Mouse (Mus musculus) forebrain, embryonic 16.5 days (tissue): ENCODE measurements at regions not wholly inside any gene's neighbourhood (a gene's known extent, or its start where the extent isn't known, plus 50 kb on each side); places are given as distances from the start of the nearest gene placed in this dataset.
"Not testable (repeated sequence)": the region's sequence is repeated elsewhere in the genome, so short reads cannot be mapped to it uniquely, and the experiment has no call there.

Source experiments
- ATAC-seq: fragments of 200-750 bp; cut with Nextera tagmentation; 2 replicates; pipeline ENCODE4 v1.8.0; 2017; ENCODE audit warnings: mild to moderate bottlenecking, moderate library complexity
- H3K27ac ChIP-seq: fragments of 300-500 bp; sonication (generic); 2 replicates; pipeline ENCODE4 v1.5.1; 2014; ENCODE audit warnings: low read length, control low read depth
- H3K27me3 ChIP-seq: fragments of 300-500 bp; sonication (generic); replicated peaks from 2 replicates; pipeline ENCODE4 v1.6.1; 2014; ENCODE audit warnings: low read length; ENCODE audit not compliant: control insufficient read depth, insufficient read depth
- H3K36me3 ChIP-seq: fragments of 300-500 bp; sonication (generic); 2 replicates; pipeline ENCODE4 v1.6.1; 2014; ENCODE audit not compliant: control insufficient read depth, insufficient read depth
- H3K4me1 ChIP-seq: fragments of 300-500 bp; sonication (generic); replicated peaks from 2 replicates; pipeline ENCODE4 v1.6.1; 2014; ENCODE audit warnings: low read length; ENCODE audit not compliant: control insufficient read depth, insufficient read depth
- H3K4me2 ChIP-seq: fragments of 300-500 bp; sonication (generic); 2 replicates; pipeline ENCODE4 v1.6.1; 2014; ENCODE audit warnings: mild to moderate bottlenecking, low read length, control low read depth
- H3K4me3 ChIP-seq: fragments of 300-500 bp; sonication (generic); replicated peaks from 2 replicates; pipeline ENCODE4 v1.5.1; 2014; ENCODE audit warnings: mild to moderate bottlenecking, low read length, control low read depth
- H3K9ac ChIP-seq: fragments of 300-500 bp; sonication (generic); replicated peaks from 2 replicates; pipeline ENCODE4 v1.6.1; 2014; ENCODE audit warnings: low read depth, low read length, control low read depth
- H3K9me3 ChIP-seq: fragments of 300-500 bp; sonication (generic); 2 replicates; pipeline ENCODE4 v1.6.1; 2016; ENCODE audit warnings: low read length; ENCODE audit not compliant: control insufficient read depth
- WGBS: fragments of 180-500 bp; shearing (Covaris S2); extraction: QIAGEN DNeasy Blood & Tissue Kit; methylation state at CpG from one replicate; pipeline ENCODE4 v1.1.7; 2014; 5-methylcytosine and 5-hydroxymethylcytosine counted together

GRCm38 (mm10) chr13:50092537-50092936 lies 157.6 kb downstream of the Gm906 start:
- Histone ChIP-seq H3K9ac (no peak overlapping the region), H3K27me3 (no peaks in the 10 kb centered on the region), H3K36me3 (no peaks in the 10 kb centered on the region), H3K4me3 (no peak overlapping the region), H3K4me2 (no peak overlapping the region), H3K27ac (no peak overlapping the region), H3K4me1 (no peaks in the 10 kb centered on the region), H3K9me3 (no peaks in the 10 kb centered on the region)
- WGBS, result 81% methylated on average over 2 of the region's 2 CpGs
- ATAC-seq, result no peak

GRCm38 (mm10) chr13:50064841-50065240 lies 185.3 kb downstream of the Gm906 start:
- Histone ChIP-seq H3K4me1 (no peaks in the 10 kb centered on the region), H3K4me2 (no peak overlapping the region), H3K9ac (no peak overlapping the region), H3K27me3 (no peaks in the 10 kb centered on the region), H3K27ac (no peak overlapping the region), H3K4me3 (no peak overlapping the region), H3K9me3 (no peaks in the 10 kb centered on the region), H3K36me3 (no peaks in the 10 kb centered on the region)
- WGBS, result 79% methylated on average over 4 of the region's 4 CpGs
- no peak for ATAC-seq

- H3K27ac ChIP-seq, H3K36me3 ChIP-seq, H3K27me3 ChIP-seq, ATAC-seq, H3K4me3 ChIP-seq, H3K9ac ChIP-seq, H3K4me1 ChIP-seq, H3K4me2 ChIP-seq, H3K9me3 ChIP-seq: not testable (repeated sequence)
- 54% methylated on average over 2 of the region's 2 CpGs for WGBS
These were observed 185.7 kb downstream of the Gm906 start for GRCm38 (mm10) chr13:50064365-50064764.

- WGBS, result 65% methylated on average over 1 of the region's 1 CpGs
- not testable (repeated sequence) for H3K27ac ChIP-seq
These were observed 190.4 kb downstream of the Gm906 start for GRCm38 (mm10) chr13:50059676-50060075.

GRCm38 (mm10) chr13:50059054-50059453 lies 191.1 kb downstream of the Gm906 start:
- not testable (repeated sequence) for H3K9ac ChIP-seq, H3K36me3 ChIP-seq, H3K27ac ChIP-seq, H3K4me3 ChIP-seq, ATAC-seq, H3K9me3 ChIP-seq, H3K27me3 ChIP-seq, H3K4me2 ChIP-seq, H3K4me1 ChIP-seq
- 90% methylated on average over 2 of the region's 2 CpGs for WGBS

More at GRCm38 (mm10) chr13:50059676-50060075, 190.4 kb downstream of the Gm906 start:
- not testable (repeated sequence) for H3K27me3 ChIP-seq, ATAC-seq, H3K9me3 ChIP-seq, H3K36me3 ChIP-seq, H3K9ac ChIP-seq, H3K4me1 ChIP-seq, H3K4me2 ChIP-seq, H3K4me3 ChIP-seq

GRCm38 (mm10) chr13:50051746-50052145 lies 198.4 kb downstream of the Gm906 start:
- H3K9me3 ChIP-seq, ATAC-seq, H3K4me2 ChIP-seq, H3K36me3 ChIP-seq, H3K4me3 ChIP-seq, H3K9ac ChIP-seq, H3K27ac ChIP-seq, H3K4me1 ChIP-seq, H3K27me3 ChIP-seq: not testable (repeated sequence)

- not testable (repeated sequence) for ATAC-seq, H3K4me2 ChIP-seq, H3K4me3 ChIP-seq, H3K27me3 ChIP-seq, H3K36me3 ChIP-seq, H3K4me1 ChIP-seq, H3K9me3 ChIP-seq, H3K27ac ChIP-seq, H3K9ac ChIP-seq
- 87% methylated on average over 3 of the region's 3 CpGs for WGBS
These were observed 199.0 kb downstream of the Gm906 start for GRCm38 (mm10) chr13:50051110-50051509.

GRCm38 (mm10) chr13:50031757-50032156 lies 218.4 kb downstream of the Gm906 start:
- Histone ChIP-seq H3K4me1 (no peaks in the 10 kb centered on the region), H3K36me3 (no peaks in the 10 kb centered on the region), H3K4me3 (no peak overlapping the region), H3K4me2 (no peak overlapping the region), H3K9me3 (no peaks in the 10 kb centered on the region), H3K27ac (no peak overlapping the region), H3K9ac (no peak overlapping the region), H3K27me3 (no peaks in the 10 kb centered on the region)
- ATAC-seq, result no peak
- 19% methylated on average over 1 of the region's 1 CpGs for WGBS

GRCm38 (mm10) chr13:50007730-50008129 lies 208.9 kb upstream of the Gm30302 start:
- H3K27me3 ChIP-seq, H3K27ac ChIP-seq, H3K4me1 ChIP-seq, ATAC-seq, H3K4me2 ChIP-seq, H3K9ac ChIP-seq, H3K9me3 ChIP-seq, H3K4me3 ChIP-seq, H3K36me3 ChIP-seq: not testable (repeated sequence)
- 75% methylated on average over 2 of the region's 3 CpGs for WGBS

- not testable (repeated sequence) for H3K9ac ChIP-seq, ATAC-seq, H3K4me3 ChIP-seq, H3K36me3 ChIP-seq, H3K27me3 ChIP-seq, H3K4me1 ChIP-seq, H3K9me3 ChIP-seq, H3K4me2 ChIP-seq, H3K27ac ChIP-seq
- 72% methylated on average over 3 of the region's 4 CpGs for WGBS
These were observed 167.3 kb upstream of the Gm30302 start for GRCm38 (mm10) chr13:49966072-49966471.
